Mouse (Mus musculus): ENCODE results near the gene Lyl1. TPM values are rescaled to one million over a fixed set of nuclear protein-coding genes. Genes with fewer than 3 reads are reported as not detected.
A peak's percentile ranks its signal among the peaks of the same experiment; 100 is the strongest.
"Not testable (repeated sequence)": the region's sequence is repeated elsewhere in the genome, so short reads cannot be mapped to it uniquely, and the experiment has no call there.

The Lyl1 gene
- polyA plus RNA-seq, 1 experiment from 2014 or later = 45.6 TPM

DNA sequence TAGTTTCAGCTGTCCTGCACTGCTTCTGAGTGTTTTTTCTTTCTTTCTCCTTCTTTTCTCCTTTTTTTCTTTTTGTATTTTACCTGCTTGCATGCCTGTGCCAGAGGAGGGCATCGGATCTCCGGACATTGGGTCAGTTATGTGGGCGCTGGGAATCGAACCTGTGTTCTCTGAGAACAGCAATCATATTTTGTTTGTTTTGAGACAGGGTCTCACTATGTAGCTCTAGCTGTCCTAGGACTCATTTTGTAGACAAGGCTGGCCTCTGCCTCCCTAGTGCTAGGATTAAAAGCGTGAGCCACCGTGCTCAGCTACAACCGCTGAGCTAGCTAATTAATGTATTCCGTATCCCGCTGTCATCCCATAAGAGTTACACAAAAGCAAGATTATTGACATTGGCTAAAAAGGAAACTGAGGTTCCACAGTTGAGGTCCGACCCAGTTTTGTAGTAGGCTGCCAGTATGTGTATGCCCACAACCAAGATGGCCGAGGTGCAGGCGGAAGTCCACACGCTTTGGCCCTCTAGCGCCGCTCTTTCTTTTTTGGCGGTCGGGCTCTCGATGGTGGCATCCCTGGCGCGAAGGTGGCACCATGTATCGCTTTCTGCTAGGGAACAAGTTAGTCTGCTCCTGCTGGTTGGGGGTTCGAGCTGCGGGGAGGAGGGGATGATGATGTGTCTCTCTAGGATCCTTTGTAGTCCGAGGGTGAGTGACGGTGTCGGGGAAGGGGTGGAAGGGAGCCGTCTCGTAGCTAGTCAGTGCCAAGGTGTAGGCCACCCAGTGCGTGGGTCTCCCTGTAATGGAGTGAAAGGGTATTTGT lies 36.5 kb upstream of the Lyl1 start:
- H3K27ac ChIP-seq (ENCODE audit: low read length) = peak overlapping the region; percentile 97
- no peaks in the 10 kb centered on the region for H3K9me3 ChIP-seq (replicated peaks; ENCODE audit: control insufficient read depth, low read length)
- H3K4me1 ChIP-seq (ENCODE audit: control insufficient read depth, low read depth, low read length) = peaks cover 45% of the 10 kb centered on the region
- H3K27me3 ChIP-seq (ENCODE audit: control insufficient read depth, insufficient read depth, low read depth, low read length) = no peaks in the 10 kb centered on the region
- H3K36me3 ChIP-seq (ENCODE audit: control insufficient read depth, insufficient read depth) = no peaks in the 10 kb centered on the region
- peak overlapping the region; percentile 99 for H3K4me2 ChIP-seq (ENCODE audit: low read depth, low read length)
- ATAC-seq (ENCODE audit: low read depth) = peak; percentile 32
- H3K4me3 ChIP-seq (ENCODE audit: low read depth, low read length) = peak overlapping the region; percentile 81
- under 1% methylated on average over 29 of the region's 29 CpGs for WGBS (ENCODE audit: insufficient replicate concordance)
- H3K9ac ChIP-seq (ENCODE audit: low read depth, low read length) = peak overlapping the region; percentile 86

DNA sequence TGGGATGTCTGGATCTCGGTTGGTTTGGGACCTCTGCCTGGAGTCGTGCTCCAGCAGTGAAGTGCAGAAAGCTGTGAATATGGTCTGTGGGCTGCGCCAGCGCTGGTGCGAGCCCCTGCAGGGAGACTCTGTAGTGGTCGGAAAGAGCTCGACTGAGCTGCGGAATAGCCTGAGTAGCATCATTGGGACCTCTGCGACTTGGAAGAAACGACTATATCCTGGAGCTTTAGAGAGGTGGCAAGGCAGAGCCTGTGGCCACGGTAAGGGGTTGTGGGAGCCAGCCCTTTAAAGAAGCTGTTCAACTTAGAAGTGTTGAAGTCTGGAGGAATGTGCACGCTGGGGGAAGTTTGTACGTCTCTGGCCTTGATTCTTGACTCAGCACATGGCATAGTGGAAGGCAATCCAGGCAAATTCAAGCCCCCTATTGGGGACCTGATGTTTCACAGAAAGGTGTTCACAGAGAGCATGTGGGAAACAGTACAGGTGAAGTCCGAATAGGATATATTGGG lies 35.8 kb upstream of the Lyl1 start:
- Histone ChIP-seq H3K27me3 (ENCODE audit: control insufficient read depth, insufficient read depth, low read depth, low read length) (no peaks in the 10 kb centered on the region), H3K4me1 (ENCODE audit: control insufficient read depth, low read depth, low read length) (peaks cover 43% of the 10 kb centered on the region), H3K36me3 (ENCODE audit: control insufficient read depth, insufficient read depth) (no peaks in the 10 kb centered on the region), H3K4me3 (ENCODE audit: low read depth, low read length) (peak overlapping the region; percentile 81), H3K4me2 (ENCODE audit: low read depth, low read length) (peak overlapping the region; percentile 99), H3K9ac (ENCODE audit: low read depth, low read length) (peak overlapping the region; percentile 86), H3K27ac (ENCODE audit: low read length) (peak overlapping the region; percentile 97), H3K9me3 (replicated peaks; ENCODE audit: control insufficient read depth, low read length) (no peaks in the 10 kb centered on the region)
- 2% methylated on average over 14 of the region's 14 CpGs for WGBS (ENCODE audit: insufficient replicate concordance)
- no peak for ATAC-seq (ENCODE audit: low read depth)

DNA sequence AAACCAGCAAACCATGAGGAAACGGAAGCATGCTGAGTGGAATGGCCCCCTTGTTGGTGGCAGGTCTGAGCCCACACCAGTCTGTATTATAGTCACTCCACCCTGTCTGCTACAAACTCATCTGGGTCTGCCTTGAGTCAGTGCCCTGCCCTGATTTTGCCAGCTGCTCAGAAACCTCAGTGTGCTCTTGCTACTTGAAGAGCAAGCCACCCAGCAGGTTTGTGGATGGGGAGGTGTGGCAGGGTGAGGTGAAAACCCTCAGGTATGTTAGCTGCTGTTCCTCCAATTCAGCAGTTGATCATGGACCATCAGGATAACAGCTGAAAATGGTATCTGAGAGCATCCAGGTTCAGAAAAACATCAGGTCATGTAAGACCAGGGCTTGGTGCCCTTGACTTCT lies 33.2 kb upstream of the Lyl1 start:
- H3K4me3 ChIP-seq (ENCODE audit: low read depth, low read length) = no peak overlapping the region
- H3K4me2 ChIP-seq (ENCODE audit: low read depth, low read length) = no peak overlapping the region
- WGBS (ENCODE audit: insufficient replicate concordance) = 78% methylated on average over 1 of the region's 1 CpGs
- peaks cover 21% of the 10 kb centered on the region for H3K4me1 ChIP-seq (ENCODE audit: control insufficient read depth, low read depth, low read length)
- no peak for ATAC-seq (ENCODE audit: low read depth)
- no peaks in the 10 kb centered on the region for H3K27me3 ChIP-seq (ENCODE audit: control insufficient read depth, insufficient read depth, low read depth, low read length)
- H3K36me3 ChIP-seq (ENCODE audit: control insufficient read depth, insufficient read depth) = 0 out of 2 replicates have a peak, but pooled peaks cover 4% of the 10 kb centered on the region
- no peak overlapping the region for H3K27ac ChIP-seq (ENCODE audit: low read length)
- H3K9ac ChIP-seq (ENCODE audit: low read depth, low read length) = no peak overlapping the region
- no peaks in the 10 kb centered on the region for H3K9me3 ChIP-seq (replicated peaks; ENCODE audit: control insufficient read depth, low read length)

DNA sequence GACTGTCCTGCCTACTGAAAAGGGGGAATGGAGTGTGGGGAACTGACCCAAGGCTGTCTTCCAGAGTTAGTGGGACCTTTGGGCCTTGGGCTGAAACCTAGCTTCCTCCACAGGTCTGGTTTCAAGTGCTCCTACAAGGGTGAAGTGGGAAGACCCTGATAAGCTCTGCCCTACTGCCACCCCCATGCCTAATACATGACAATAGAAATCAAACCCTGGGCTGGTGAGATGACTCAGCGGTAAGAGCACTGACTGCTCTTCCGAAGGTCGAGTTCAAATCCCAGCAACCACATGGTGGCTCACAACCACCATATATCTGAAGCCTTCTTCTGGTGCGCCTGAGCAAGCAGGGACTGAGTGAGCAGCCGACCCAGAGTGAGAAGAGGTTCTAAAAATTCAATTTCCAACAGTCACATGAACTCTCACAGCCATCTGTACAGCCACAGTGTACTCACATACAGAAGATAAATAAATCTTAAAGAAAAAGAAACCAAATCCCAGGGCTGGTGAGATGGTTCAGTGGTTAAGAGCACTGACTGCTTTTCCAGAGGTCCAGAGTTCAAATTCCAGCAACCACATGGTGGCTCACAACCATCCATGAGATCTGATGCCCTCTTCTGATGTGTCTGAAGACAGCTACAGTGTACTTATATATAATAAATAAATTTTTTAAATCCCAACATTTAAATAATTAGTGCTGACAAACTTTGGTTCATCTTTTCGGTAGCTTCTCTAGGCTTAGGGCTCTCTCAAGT lies 32.3 kb upstream of the Lyl1 start:
- Histone ChIP-seq H3K4me3 (ENCODE audit: low read depth, low read length) (no peak overlapping the region), H3K27ac (ENCODE audit: low read length) (no peak overlapping the region), H3K9ac (ENCODE audit: low read depth, low read length) (no peak overlapping the region), H3K4me1 (ENCODE audit: control insufficient read depth, low read depth, low read length) (peaks cover 16% of the 10 kb centered on the region), H3K27me3 (ENCODE audit: control insufficient read depth, insufficient read depth, low read depth, low read length) (no peaks in the 10 kb centered on the region), H3K4me2 (ENCODE audit: low read depth, low read length) (no peak overlapping the region), H3K36me3 (ENCODE audit: control insufficient read depth, insufficient read depth) (peaks cover 9% of the 10 kb centered on the region), H3K9me3 (replicated peaks; ENCODE audit: control insufficient read depth, low read length) (no peaks in the 10 kb centered on the region)
- WGBS (ENCODE audit: insufficient replicate concordance) = 51% methylated on average over 6 of the region's 6 CpGs
- ATAC-seq (ENCODE audit: low read depth) = no peak

DNA sequence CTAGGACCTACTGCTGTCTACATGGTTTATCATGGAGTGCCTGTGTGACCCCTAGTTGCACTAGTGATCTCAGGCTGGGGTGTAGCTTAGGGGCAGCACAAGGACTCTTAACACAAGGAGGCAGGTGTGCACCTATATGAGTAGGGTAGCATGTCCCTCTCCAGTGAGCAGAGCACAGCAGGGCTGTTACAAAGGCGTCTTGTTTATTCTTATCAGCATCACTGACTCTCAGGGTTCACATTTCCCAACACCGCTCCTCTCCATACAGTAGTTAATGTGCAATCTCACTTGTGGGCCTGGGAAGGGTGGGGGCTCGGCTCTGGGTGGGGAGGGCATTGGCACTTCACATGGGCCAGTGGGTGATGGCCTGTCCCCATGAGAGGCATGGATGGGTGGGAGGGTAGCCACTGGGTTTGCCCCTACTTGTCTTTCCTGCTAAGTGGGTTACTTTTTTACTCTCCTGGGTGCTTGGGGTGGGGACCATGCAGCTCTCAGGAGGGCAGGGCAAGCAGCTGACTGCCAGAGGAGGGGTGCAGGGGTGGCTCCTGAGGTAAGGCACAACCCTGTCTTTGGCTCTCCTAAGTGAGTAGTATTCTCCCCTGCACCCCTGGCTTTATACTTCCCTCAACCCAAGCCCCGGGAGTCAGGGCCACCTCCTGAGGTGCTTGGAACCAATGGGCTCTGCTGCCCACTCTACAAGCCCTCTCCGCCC lies 30.8 kb upstream of the Lyl1 start:
- H3K9me3 ChIP-seq (replicated peaks; ENCODE audit: control insufficient read depth, low read length); H3K27me3 ChIP-seq (ENCODE audit: control insufficient read depth, insufficient read depth, low read depth, low read length); H3K4me2 ChIP-seq (ENCODE audit: low read depth, low read length); H3K36me3 ChIP-seq (ENCODE audit: control insufficient read depth, insufficient read depth); H3K9ac ChIP-seq (ENCODE audit: low read depth, low read length); H3K4me3 ChIP-seq (ENCODE audit: low read depth, low read length): not testable (repeated sequence)
- peak; percentile 73 for ATAC-seq (ENCODE audit: low read depth)
- WGBS (ENCODE audit: insufficient replicate concordance) = 65% methylated on average over 5 of the region's 5 CpGs
- H3K4me1 ChIP-seq (ENCODE audit: control insufficient read depth, low read depth, low read length) = peaks cover 13% of the 10 kb centered on the region
- peak overlapping the region; percentile 53 for H3K27ac ChIP-seq (ENCODE audit: low read length)

GRCm38 (mm10) chr8:84677305-84677704 lies 24.0 kb upstream of the Lyl1 start:
- Histone ChIP-seq H3K27ac (ENCODE audit: low read length) (no peak overlapping the region), H3K27me3 (ENCODE audit: control insufficient read depth, insufficient read depth, low read depth, low read length) (no peaks in the 10 kb centered on the region), H3K4me3 (ENCODE audit: low read depth, low read length) (no peak overlapping the region), H3K9me3 (replicated peaks; ENCODE audit: control insufficient read depth, low read length) (no peaks in the 10 kb centered on the region), H3K4me1 (ENCODE audit: control insufficient read depth, low read depth, low read length) (peaks cover 6% of the 10 kb centered on the region), H3K4me2 (ENCODE audit: low read depth, low read length) (no peak overlapping the region), H3K36me3 (ENCODE audit: control insufficient read depth, insufficient read depth) (peaks cover 19% of the 10 kb centered on the region), H3K9ac (ENCODE audit: low read depth, low read length) (no peak overlapping the region)
- ATAC-seq (ENCODE audit: low read depth) = peak; percentile 23
- WGBS (ENCODE audit: insufficient replicate concordance) = 83% methylated on average over 5 of the region's 5 CpGs

- WGBS (ENCODE audit: insufficient replicate concordance) = 76% methylated on average over 2 of the region's 2 CpGs
- peaks cover 30% of the 10 kb centered on the region for H3K4me1 ChIP-seq (ENCODE audit: control insufficient read depth, low read depth, low read length)
Observed at GRCm38 (mm10) chr8:84681476-84681875, 19.8 kb upstream of the Lyl1 start.

DNA sequence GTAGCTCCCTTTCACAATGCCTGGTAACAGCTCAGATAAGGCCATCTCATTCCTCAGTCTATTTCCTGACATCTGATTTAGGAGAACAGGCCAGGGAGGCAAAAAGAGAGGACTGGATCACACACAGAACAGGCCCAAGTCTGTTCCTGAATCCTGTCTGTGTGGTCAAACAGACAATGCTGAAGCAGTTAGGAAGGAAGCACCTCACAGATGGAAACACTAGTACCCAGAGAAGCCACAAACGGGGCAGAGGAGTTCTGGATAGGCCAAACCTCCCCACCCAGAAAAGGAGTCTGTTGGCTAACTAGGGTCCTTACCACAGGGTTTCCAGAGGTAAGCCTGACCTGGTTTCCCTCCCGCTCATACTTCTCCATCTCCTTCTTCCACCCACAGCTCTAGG lies 19.0 kb upstream of the Lyl1 start:
- no peaks in the 10 kb centered on the region for H3K27me3 ChIP-seq (ENCODE audit: control insufficient read depth, insufficient read depth, low read depth, low read length)
- no peak overlapping the region for H3K4me3 ChIP-seq (ENCODE audit: low read depth, low read length)
- peaks cover 33% of the 10 kb centered on the region for H3K4me1 ChIP-seq (ENCODE audit: control insufficient read depth, low read depth, low read length)
- H3K9ac ChIP-seq (ENCODE audit: low read depth, low read length) = no peak overlapping the region
- no peak overlapping the region for H3K27ac ChIP-seq (ENCODE audit: low read length)
- peaks cover 3% of the 10 kb centered on the region; the same call in 1 of the 2 replicates for H3K36me3 ChIP-seq (ENCODE audit: control insufficient read depth, insufficient read depth)
- ATAC-seq (ENCODE audit: low read depth) = no peak
- H3K4me2 ChIP-seq (ENCODE audit: low read depth, low read length) = no peak overlapping the region
- no peaks in the 10 kb centered on the region for H3K9me3 ChIP-seq (replicated peaks; ENCODE audit: control insufficient read depth, low read length)
- 39% methylated on average over 2 of the region's 2 CpGs for WGBS (ENCODE audit: insufficient replicate concordance)

More at GRCm38 (mm10) chr8:84681476-84681875, 19.8 kb upstream of the Lyl1 start:
- Histone ChIP-seq H3K27ac (ENCODE audit: low read length) (no peak overlapping the region), H3K9me3 (replicated peaks; ENCODE audit: control insufficient read depth, low read length) (no peaks in the 10 kb centered on the region), H3K36me3 (ENCODE audit: control insufficient read depth, insufficient read depth) (peaks cover 3% of the 10 kb centered on the region; the same call in 1 of the 2 replicates), H3K27me3 (ENCODE audit: control insufficient read depth, insufficient read depth, low read depth, low read length) (no peaks in the 10 kb centered on the region), H3K4me2 (ENCODE audit: low read depth, low read length) (no peak overlapping the region), H3K9ac (ENCODE audit: low read depth, low read length) (no peak overlapping the region), H3K4me3 (ENCODE audit: low read depth, low read length) (no peak overlapping the region)
- ATAC-seq (ENCODE audit: low read depth) = no peak
